Mouse (Mus musculus) cortical plate, adult 2 months (tissue): ENCODE measurements around the gene Alg2.

Experiments
- CTCF ChIP-seq: fragments of 200-500 bp; IDR thresholded peaks from 2 replicates; pipeline ENCODE4 v1.5.1; 2011; ENCODE audit warnings: mild to moderate bottlenecking, control low read depth, low read length; ENCODE audit not compliant: insufficient read depth; ENCODE audit errors: extremely low read depth
- POLR2A ChIP-seq: fragments of 200-500 bp; IDR thresholded peaks from 2 replicates; pipeline ENCODE4 v1.6.1; 2011; ENCODE audit warnings: mild to moderate bottlenecking, low read length, control low read depth; ENCODE audit not compliant: insufficient read depth; ENCODE audit errors: extremely low read depth

DNA sequence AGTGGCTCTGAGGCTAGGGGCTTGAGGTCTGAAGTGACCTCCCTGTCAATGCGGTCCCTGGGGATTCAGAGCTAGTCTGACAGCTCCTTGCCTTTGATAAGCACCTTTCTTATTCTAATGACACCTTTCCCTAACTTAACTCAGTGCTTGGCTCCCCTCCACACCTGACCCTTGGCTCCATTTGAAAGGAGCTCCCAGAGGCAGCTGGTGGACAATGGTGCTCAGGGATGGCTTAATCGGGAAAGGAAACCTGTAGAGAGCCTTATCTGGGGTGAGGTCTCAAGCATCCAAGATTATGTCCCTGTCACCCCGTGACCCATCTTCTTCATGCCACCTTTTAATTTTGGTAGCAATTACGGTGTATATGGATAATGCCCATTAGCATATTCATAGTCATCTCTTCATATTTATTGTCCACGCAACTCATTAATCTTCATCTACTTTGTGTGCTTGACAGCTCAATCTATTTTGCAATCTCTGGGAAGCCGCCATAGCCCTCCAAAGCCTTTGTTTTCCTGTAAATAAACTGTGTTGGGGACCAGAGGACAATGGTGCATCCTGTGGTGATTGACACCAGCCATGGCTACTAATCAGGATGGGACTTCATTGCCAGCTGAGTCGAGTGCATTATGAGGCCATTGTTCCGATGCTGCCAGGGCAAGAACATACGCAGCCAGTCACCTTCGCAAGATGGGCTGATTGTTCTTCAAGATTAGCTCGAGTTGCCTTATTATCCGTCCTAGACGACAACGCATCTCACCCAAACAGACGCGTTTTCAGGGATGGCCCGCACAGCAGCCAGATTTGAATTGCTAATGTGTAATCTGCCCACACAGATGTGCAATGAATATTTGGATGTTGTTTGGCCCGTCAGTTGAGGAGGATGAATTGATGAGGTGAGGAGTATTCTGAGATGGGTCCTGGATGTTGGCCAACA is 24.3 kb downstream of the Alg2 start:
- no peak for TF ChIP-seq CTCF
- TF ChIP-seq POLR2A = no peak
